Mouse (Mus musculus) heart, embryonic 14.5 days (tissue): ENCODE measurements around the gene Slit3. TPM values are rescaled to one million over a fixed set of nuclear protein-coding genes. Genes with fewer than 3 reads are reported as not detected.

ENCODE experiments used
- ATAC-seq: fragments of 200-750 bp; cut with Nextera tagmentation; 2 replicates; pipeline ENCODE4 v1.8.0; 2017; ENCODE audit warnings: low read depth, moderate TSS enrichment; ENCODE audit not compliant: insufficient number of reproducible peaks, insufficient read depth, low FRiP score
- H3K27ac ChIP-seq, 2 experiments: fragments of 200-500 bp in 1 of 2; fragments of 300-500 bp in 1 of 2; sonication (generic) in 1 of 2; replicated peaks in 1 of 2; 2 replicates each; pipeline ENCODE4 v1.5.1; 2012 to 2014; ENCODE audit warnings: low read depth in 2 of 2, low read length in 2 of 2, control low read depth in 1 of 2, mild to moderate bottlenecking in 1 of 2, mixed read lengths in 1 of 2; ENCODE audit not compliant: control insufficient read depth in 1 of 2, insufficient read depth in 1 of 2
- H3K27me3 ChIP-seq: fragments of 300-500 bp; sonication (generic); 2 replicates; pipeline ENCODE4 v1.6.1; 2014; ENCODE audit warnings: mild to moderate bottlenecking, low read length, control low read depth; ENCODE audit not compliant: control insufficient read depth, insufficient read depth
- H3K36me3 ChIP-seq: fragments of 300-500 bp; sonication (generic); 2 replicates; pipeline ENCODE4 v1.6.1; 2014; ENCODE audit warnings: mild to moderate bottlenecking, control low read depth, low read length, mixed read lengths; ENCODE audit not compliant: control insufficient read depth, insufficient read depth
- H3K4me1 ChIP-seq, 2 experiments: fragments of 200-500 bp in 1 of 2; fragments of 300-500 bp in 1 of 2; sonication (generic) in 1 of 2; 2 replicates each; pipeline ENCODE4 v1.6.1; 2012 to 2014; ENCODE audit warnings: low read length in 2 of 2, control low read depth in 1 of 2, mixed read lengths in 1 of 2; ENCODE audit not compliant: control insufficient read depth in 2 of 2, insufficient read depth in 2 of 2
- H3K4me2 ChIP-seq: fragments of 300-500 bp; sonication (generic); 2 replicates; pipeline ENCODE4 v1.6.1; 2014; ENCODE audit warnings: mild to moderate bottlenecking, low read length
- H3K4me3 ChIP-seq, 2 experiments: fragments of 200-500 bp in 1 of 2; fragments of 300-500 bp in 1 of 2; sonication (generic) in 1 of 2; 2 replicates each; pipeline ENCODE4 v1.5.1; 2012 to 2014; ENCODE audit warnings: low read length in 2 of 2, mild to moderate bottlenecking in 2 of 2, control low read depth in 1 of 2, low read depth in 1 of 2, moderate library complexity in 1 of 2; ENCODE audit not compliant: control insufficient read depth in 1 of 2, insufficient read depth in 1 of 2
- H3K9ac ChIP-seq: fragments of 300-500 bp; sonication (generic); 2 replicates; pipeline ENCODE4 v1.6.1; 2014; ENCODE audit warnings: mild to moderate bottlenecking, low read length
- H3K9me3 ChIP-seq: fragments of 300-500 bp; sonication (generic); 2 replicates; pipeline ENCODE4 v1.6.1; 2016; ENCODE audit warnings: low read length, control low read depth; ENCODE audit not compliant: control insufficient read depth
- WGBS: fragments of 180-500 bp; shearing (Covaris S2); extraction: QIAGEN DNeasy Blood & Tissue Kit; methylation state at CpG from one replicate; pipeline ENCODE4 v1.1.7; 2014; 5-methylcytosine and 5-hydroxymethylcytosine counted together
- polyA plus RNA-seq: library from polyadenylated mRNA; unstranded; fragments of >200 nt; fragmentation: Nextera tagmentation; extraction: Ambion mirVana; gene quantifications from 2 replicates; pipeline ENCODE4 v1.2.1, GENCODE M21; 2014

The Slit3 gene
- polyA plus RNA-seq, 1 experiment from 2014 or later = 25.7 TPM

DNA sequence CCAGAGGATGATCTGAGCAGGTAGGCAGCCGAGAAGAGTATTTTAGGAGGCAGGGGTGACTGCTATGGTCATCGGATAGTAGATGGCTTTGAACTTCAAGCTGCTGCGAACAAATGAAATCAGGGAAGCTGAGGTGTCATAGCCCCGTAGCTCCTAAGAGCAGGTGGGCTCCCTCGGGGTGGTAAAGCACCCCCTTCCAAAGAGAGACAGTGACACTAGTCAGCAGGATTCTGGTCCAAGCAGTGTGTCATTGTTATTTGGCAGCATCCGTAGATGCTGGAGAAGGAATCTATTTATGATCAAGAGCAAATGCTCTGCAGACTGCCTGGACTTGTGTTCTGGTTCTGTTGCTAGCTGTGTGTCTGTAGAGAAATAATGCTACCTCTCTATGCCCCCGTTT is 154.3 kb downstream of the Slit3 start:
- H3K4me1 ChIP-seq = peaks cover 32 to 46% of the 10 kb centered on the region in 2 experiments

DNA sequence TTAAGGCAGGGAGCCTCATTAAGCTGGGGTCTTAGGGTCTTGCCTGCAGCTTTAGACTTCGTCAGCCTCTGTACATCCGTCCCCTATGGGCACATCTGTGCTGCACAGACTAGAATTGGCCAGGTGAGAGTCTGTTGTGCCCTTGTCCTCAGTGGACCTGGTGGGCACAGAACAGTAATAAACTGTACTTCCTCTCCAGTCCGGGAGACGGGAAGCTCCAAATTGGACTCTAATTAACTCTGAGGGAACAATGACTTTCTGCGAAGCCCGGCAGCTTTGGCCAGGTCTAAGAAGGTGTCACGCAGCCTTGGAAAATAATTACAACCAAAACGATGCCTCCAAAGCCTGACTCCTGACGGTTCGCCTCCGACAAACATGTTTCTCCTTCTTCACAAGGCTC is 155.0 kb downstream of the Slit3 start:
- no peak for ATAC-seq
- peaks cover 26 to 44% of the 10 kb centered on the region in 2 experiments for H3K4me1 ChIP-seq
- no peaks in the 10 kb centered on the region for H3K9me3 ChIP-seq
- no peak overlapping the region for H3K4me2 ChIP-seq
- no peaks in the 10 kb centered on the region for H3K27me3 ChIP-seq
- H3K9ac ChIP-seq = no peak overlapping the region
- H3K4me3 ChIP-seq = no peak overlapping the region
- 89% methylated on average over 11 of the region's 11 CpGs for WGBS
- H3K36me3 ChIP-seq = no peaks in the 10 kb centered on the region
- no peak overlapping the region for H3K27ac ChIP-seq

More for the DNA sequence above, 154.3 kb downstream of the Slit3 start:
- H3K4me2 ChIP-seq = no peak overlapping the region
- no peak for ATAC-seq
- H3K9me3 ChIP-seq = no peaks in the 10 kb centered on the region
- WGBS = 76% methylated on average over 7 of the region's 7 CpGs
- no peaks in the 10 kb centered on the region for H3K27me3 ChIP-seq
- no peak overlapping the region for H3K4me3 ChIP-seq
- H3K36me3 ChIP-seq = no peaks in the 10 kb centered on the region
- H3K9ac ChIP-seq = no peak overlapping the region
- no peak overlapping the region for H3K27ac ChIP-seq

DNA sequence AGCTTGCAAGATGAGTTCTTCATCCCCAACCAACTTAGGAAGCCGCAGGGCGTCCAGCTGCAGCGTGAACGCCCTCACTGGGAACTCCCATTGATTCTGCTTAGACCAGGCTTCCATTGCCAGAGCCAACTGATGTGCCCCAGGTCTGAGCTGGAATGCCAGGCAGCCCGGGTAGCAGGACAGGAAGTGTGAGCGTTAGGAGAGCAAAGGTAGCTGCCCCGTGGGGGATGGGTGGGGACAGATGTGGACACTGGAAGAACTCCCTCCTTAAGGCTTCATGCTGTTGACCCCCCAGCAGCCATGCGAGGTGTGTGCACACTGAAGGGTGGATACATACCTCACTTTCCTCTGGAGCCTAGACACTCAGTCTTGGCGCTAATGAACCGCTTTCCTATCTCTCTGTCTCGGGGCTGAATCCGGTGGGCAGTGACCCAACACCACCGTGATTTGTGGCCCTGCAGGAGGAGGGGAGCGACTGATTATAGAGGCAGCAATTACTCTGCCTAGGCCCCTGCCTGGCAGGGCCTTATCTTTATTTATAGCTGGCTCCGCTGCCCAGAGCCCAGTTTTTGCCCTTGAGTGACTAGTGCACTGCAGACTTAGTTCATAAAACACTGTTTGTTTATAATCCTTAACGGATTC is 157.2 kb downstream of the Slit3 start:
- H3K36me3 ChIP-seq = no peaks in the 10 kb centered on the region
- peak overlapping the region; percentile 3 to 52 for H3K27ac ChIP-seq
- H3K9ac ChIP-seq = no peak overlapping the region
- no peaks in the 10 kb centered on the region for H3K27me3 ChIP-seq
- H3K4me2 ChIP-seq = no peak overlapping the region
- H3K4me1 ChIP-seq = peaks cover 31 to 49% of the 10 kb centered on the region in 2 experiments
- no peak overlapping the region for H3K4me3 ChIP-seq
- H3K9me3 ChIP-seq = no peaks in the 10 kb centered on the region
- WGBS = 47% methylated on average over 16 of the region's 16 CpGs
- ATAC-seq = 0 out of 2 replicates have a peak, but pooled peaks have one; percentile 18

GRCm38 (mm10) chr11:35280826-35281225 is 159.8 kb downstream of the Slit3 start:
- Histone ChIP-seq H3K27me3 (no peaks in the 10 kb centered on the region), H3K4me2 (no peak overlapping the region), H3K4me1 (peaks cover 38 to 56% of the 10 kb centered on the region in 2 experiments), H3K4me3 (no peak overlapping the region), H3K9me3 (no peaks in the 10 kb centered on the region), H3K9ac (no peak overlapping the region), H3K36me3 (no peaks in the 10 kb centered on the region), H3K27ac (no peak overlapping the region)
- no peak for ATAC-seq
- 56% methylated on average over 6 of the region's 6 CpGs for WGBS

- Histone ChIP-seq H3K36me3 (no peaks in the 10 kb centered on the region), H3K9me3 (no peaks in the 10 kb centered on the region), H3K4me2 (no peak overlapping the region), H3K4me1 (peaks cover 35 to 52% of the 10 kb centered on the region in 2 experiments), H3K4me3 (no peak overlapping the region), H3K9ac (no peak overlapping the region), H3K27ac (peak overlapping the region in 1 of 2 experiments; percentile 85; a peak in 2 of 4 replicates), H3K27me3 (no peaks in the 10 kb centered on the region)
- WGBS = 51% methylated on average over 5 of the region's 5 CpGs
- ATAC-seq = no peak
Observed at GRCm38 (mm10) chr11:35282001-35282632, 161.1 kb downstream of the Slit3 start.

DNA sequence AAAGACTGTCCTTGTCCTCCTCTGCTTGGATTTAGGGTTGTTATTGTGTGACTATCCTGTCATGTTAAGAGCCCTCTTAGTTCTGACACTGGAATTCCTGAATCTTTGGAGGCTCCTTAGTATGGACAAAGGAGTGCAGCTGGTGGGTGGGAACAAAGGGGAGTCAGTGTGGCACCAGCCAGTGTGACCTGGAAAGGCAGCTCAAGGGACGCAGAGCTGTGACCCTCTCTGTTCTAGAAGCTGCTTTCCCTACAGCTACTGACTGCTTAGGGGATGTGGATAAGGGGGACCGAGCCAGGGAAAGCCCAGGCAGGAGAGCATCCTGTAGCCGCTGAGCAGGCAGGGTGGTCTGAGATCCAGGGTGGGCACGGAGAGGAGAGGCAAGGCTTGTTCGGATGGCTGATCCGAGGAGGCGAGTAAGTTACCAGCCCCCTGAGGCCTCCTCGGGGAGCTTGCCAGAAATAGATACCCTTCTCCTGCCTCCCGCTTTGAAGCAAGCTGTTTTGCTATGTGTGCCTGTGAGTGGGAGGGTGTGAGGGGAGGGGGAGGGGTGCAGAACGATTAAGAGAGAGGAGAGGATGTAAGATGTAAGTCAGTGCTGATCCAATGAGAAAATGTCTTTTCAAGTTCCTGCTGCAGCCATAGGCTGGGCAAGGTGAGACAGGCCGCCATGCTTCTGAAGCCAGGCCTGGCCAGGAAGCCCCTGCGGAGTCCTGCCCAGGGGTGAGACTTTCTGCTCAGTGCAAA is 162.0 kb downstream of the Slit3 start:
- H3K4me3 ChIP-seq = no peak overlapping the region
- no peaks in the 10 kb centered on the region for H3K27me3 ChIP-seq
- peak overlapping the region; percentile 51; the same call in 1 of the 2 replicates for H3K9ac ChIP-seq
- H3K27ac ChIP-seq = peak overlapping the region; percentile 82 to 85
- peaks cover 30 to 47% of the 10 kb centered on the region in 2 experiments for H3K4me1 ChIP-seq
- H3K36me3 ChIP-seq = no peaks in the 10 kb centered on the region
- H3K4me2 ChIP-seq = peak overlapping the region; percentile 53
- H3K9me3 ChIP-seq = no peaks in the 10 kb centered on the region
- ATAC-seq = peak; percentile 48; the same call in 1 of the 2 replicates
- WGBS = 12% methylated on average over 12 of the region's 12 CpGs

GRCm38 (mm10) chr11:35283767-35284166 is 162.7 kb downstream of the Slit3 start:
- 86% methylated on average over 3 of the region's 3 CpGs for WGBS
- Histone ChIP-seq H3K9me3 (no peaks in the 10 kb centered on the region), H3K4me1 (peaks cover 26 to 40% of the 10 kb centered on the region in 2 experiments), H3K27ac (peak overlapping the region; percentile 61 to 85), H3K4me3 (no peak overlapping the region), H3K4me2 (no peak overlapping the region), H3K9ac (no peak overlapping the region; the same call in 1 of the 2 replicates), H3K27me3 (no peaks in the 10 kb centered on the region), H3K36me3 (no peaks in the 10 kb centered on the region)
- no peak for ATAC-seq
